Mouse (Mus musculus): ENCODE measurements around the gene Zcchc17.

DNA sequence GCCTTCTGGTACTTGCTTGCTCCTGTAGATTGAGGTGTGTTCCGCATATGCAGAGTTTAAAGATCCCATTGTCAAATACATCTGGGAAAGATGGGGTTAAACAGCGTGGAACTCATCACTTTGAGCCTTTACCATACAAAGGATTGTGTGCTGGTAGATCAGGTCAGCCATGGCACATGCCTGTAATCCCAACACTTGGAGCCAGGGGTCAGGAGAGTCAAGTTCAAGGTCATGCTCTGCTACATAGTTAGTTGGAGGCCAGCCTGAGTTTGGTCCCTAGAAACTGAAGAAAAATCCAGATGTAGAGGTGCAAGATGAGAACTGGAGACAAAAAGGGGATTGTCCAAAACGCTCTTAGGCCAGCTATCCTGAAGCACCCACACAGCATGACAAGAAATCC, 31.5 kb upstream of the Zcchc17 start:
- TF ChIP-seq TAL1 (IDR thresholded peaks at IDR 0.05; ENCODE audit: low read length) (no peak), GATA1 (IDR thresholded peaks at IDR 0.05; ENCODE audit: low read length) (no peak)
